Mouse (Mus musculus): ENCODE measurements around the gene Trip12. TPM values are rescaled to one million over a fixed set of nuclear protein-coding genes. Genes with fewer than 3 reads are reported as not detected.

Gene Trip12
- polyA plus RNA-seq, 1 experiment from 2014 or later: 68.5 TPM

DNA sequence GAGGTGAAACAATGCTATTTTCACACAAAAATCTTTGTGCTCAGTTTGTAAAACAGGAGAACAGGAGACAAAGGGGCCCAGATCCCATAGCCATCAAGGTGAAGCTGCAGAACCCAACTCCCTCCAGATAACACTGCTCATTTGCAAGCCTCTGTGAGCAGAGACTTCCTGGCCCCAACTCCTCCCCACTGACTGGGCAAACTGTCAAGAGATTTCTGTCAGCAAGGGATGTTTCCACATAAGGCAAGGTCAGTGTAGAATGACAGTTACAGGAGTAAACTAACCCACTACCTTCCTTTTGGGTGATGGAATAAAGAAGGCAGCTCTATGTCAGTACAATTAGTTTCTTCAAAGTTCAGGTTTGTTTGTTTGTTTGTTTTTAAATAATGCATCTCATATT, 117.5 kb downstream of the Trip12 start:
- Histone ChIP-seq H3K27me3 (ENCODE audit: insufficient read depth, poor library complexity, severe bottlenecking) (no peaks in the 10 kb centered on the region), H3K4me3 (no peak overlapping the region), H3K4me1 (0 out of 2 replicates have a peak, but pooled peaks cover 8% of the 10 kb centered on the region), H3K27ac (no peak overlapping the region), H3K9me3 (no peaks in the 10 kb centered on the region), H3K36me3 (peaks cover 57% of the 10 kb centered on the region)
- DNase-seq (ENCODE audit: low spot score): no peak

DNA sequence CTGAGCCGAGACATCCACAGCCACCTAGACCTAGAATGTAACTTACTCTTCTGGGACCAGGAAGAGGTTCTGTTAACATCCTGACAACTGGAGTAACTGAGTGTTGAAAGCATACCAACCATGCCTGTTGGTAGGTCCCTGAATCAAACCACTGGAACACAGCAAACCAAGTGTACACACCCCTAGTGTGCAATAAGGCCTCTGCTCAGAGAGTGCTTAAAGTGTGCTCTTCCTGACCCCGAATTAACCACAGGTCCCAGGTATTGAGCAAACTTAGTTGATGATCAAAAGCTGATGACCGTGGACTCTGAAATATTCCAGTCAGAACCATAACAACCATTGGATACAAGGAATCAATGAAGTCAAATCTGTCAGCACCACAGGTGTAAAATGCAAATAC, 117.9 kb downstream of the Trip12 start:
- Histone ChIP-seq H3K27me3 (ENCODE audit: insufficient read depth, poor library complexity, severe bottlenecking) (no peaks in the 10 kb centered on the region), H3K27ac (no peak overlapping the region), H3K36me3 (peaks cover 52% of the 10 kb centered on the region), H3K4me3 (no peak overlapping the region), H3K4me1 (0 out of 2 replicates have a peak, but pooled peaks cover 8% of the 10 kb centered on the region), H3K9me3 (no peaks in the 10 kb centered on the region)
- no peak for DNase-seq (ENCODE audit: low spot score)
- WGBS: 93% methylated on average over 3 of the region's 3 CpGs

GRCm38 (mm10) chr1:84721942-84722341, 118.4 kb downstream of the Trip12 start:
- Histone ChIP-seq H3K4me3 (no peak overlapping the region), H3K27me3 (ENCODE audit: insufficient read depth, poor library complexity, severe bottlenecking) (no peaks in the 10 kb centered on the region), H3K36me3 (peaks cover 48% of the 10 kb centered on the region), H3K9me3 (no peaks in the 10 kb centered on the region), H3K4me1 (0 out of 2 replicates have a peak, but pooled peaks cover 8% of the 10 kb centered on the region), H3K27ac (no peak overlapping the region)
- whole genome bisulfite sequencing: 81% methylated on average over 3 of the region's 3 CpGs
- DNase-seq (ENCODE audit: low spot score): no peak

DNA sequence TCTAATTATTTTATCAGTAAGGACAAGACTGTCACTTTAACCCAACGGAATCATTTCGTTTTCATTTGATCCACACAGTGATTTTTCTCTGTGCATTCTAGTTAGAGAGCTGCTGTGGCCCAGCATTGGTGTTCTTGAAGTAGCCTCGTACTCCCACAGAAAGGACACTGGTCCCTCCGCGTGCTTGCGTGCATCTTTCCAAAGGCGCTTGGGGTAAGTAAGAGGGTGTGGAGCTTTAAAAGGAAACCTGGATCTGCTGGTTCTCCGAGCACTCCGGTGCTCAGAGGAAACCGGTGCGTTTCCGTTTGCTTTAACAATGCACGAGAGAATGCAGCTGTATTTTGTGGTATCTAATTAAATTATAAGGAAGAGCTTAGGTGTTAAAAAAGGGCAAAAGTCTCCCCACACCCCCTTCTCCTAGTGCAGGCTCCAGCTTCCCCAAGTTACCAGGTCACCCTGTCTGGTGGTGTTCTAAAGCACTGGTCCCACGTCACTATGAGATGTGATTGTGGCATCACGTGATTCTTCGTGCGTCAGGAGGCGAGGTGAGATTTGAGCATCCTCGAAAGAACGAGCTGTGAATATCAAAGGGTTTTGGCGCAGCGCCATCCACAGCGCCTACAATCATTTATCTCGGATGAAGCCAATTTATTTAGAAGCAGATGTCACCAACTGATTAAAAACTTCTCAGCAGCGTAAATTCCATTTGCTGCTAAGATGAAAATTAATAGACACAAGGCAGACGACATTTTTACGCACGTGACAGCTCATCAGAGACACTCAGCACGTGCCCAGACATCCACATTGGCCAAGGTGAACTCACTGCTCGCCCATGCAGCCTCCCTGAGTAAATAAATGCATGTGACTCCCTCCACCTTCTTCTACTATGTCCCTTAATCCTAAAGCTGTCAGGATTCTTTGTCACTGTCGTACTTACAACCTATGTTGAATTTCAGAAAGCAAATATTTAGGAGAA, 130.2 kb downstream of the Trip12 start:
- H3K4me3 ChIP-seq: peak overlapping the region; percentile 38
- H3K36me3 ChIP-seq: no peaks in the 10 kb centered on the region
- H3K27me3 ChIP-seq (ENCODE audit: insufficient read depth, poor library complexity, severe bottlenecking): peaks cover 10% of the 10 kb centered on the region; the same call in 1 of the 2 replicates
- H3K9me3 ChIP-seq: no peaks in the 10 kb centered on the region
- no peak overlapping the region for H3K27ac ChIP-seq
- no peak for DNase-seq (ENCODE audit: low spot score)
- 24% methylated on average over 31 of the region's 31 CpGs for WGBS
- H3K4me1 ChIP-seq: no peaks in the 10 kb centered on the region

DNA sequence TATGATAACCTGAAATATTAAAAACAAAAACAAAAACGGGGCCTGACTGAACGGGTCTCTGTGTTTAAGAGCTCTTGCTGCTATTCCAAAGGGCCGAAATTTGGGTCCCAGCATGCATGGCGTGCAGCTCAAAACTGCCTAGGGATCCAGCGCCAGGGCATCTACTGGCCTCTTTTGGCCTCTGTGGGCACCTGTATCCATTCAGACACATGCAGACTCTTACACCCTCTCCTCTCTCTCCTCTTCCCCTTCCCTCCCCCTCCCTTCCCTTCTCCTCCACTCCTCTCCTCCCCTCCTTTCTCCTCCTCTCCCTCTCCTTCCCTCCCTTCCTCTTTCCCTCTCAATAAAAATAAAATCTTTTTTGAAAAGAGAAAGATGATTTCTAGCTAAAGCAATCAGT, 130.9 kb downstream of the Trip12 start:
- H3K27ac ChIP-seq: no peak overlapping the region
- no peaks in the 10 kb centered on the region for H3K9me3 ChIP-seq
- no peak for DNase-seq (ENCODE audit: low spot score)
- H3K27me3 ChIP-seq (ENCODE audit: insufficient read depth, poor library complexity, severe bottlenecking): peaks cover 10% of the 10 kb centered on the region; the same call in 1 of the 2 replicates
- WGBS: 37% methylated on average over 5 of the region's 5 CpGs
- H3K4me1 ChIP-seq: no peaks in the 10 kb centered on the region
- no peak overlapping the region for H3K4me3 ChIP-seq
- H3K36me3 ChIP-seq: no peaks in the 10 kb centered on the region

- H3K27ac ChIP-seq: no peak overlapping the region
- H3K4me3 ChIP-seq: no peak overlapping the region
- peaks cover 10% of the 10 kb centered on the region for H3K4me1 ChIP-seq
- H3K36me3 ChIP-seq: no peaks in the 10 kb centered on the region
- peaks cover 14% of the 10 kb centered on the region for H3K27me3 ChIP-seq (ENCODE audit: insufficient read depth, poor library complexity, severe bottlenecking)
- 93% methylated on average over 6 of the region's 6 CpGs for whole genome bisulfite sequencing
- DNase-seq (ENCODE audit: low spot score): no peak
- no peaks in the 10 kb centered on the region for H3K9me3 ChIP-seq
Observed at GRCm38 (mm10) chr1:84700254-84700653, 140.1 kb downstream of the Trip12 start.

- Histone ChIP-seq H3K36me3 (no peaks in the 10 kb centered on the region), H3K9me3 (no peaks in the 10 kb centered on the region), H3K4me3 (no peak overlapping the region), H3K27ac (no peak overlapping the region), H3K4me1 (peaks cover 14% of the 10 kb centered on the region), H3K27me3 (ENCODE audit: insufficient read depth, poor library complexity, severe bottlenecking) (peaks cover 35% of the 10 kb centered on the region)
- 2% methylated on average over 2 of the region's 2 CpGs for WGBS
- DNase-seq (ENCODE audit: low spot score): no peak
Observed at GRCm38 (mm10) chr1:84697136-84697535, 143.2 kb downstream of the Trip12 start.

DNA sequence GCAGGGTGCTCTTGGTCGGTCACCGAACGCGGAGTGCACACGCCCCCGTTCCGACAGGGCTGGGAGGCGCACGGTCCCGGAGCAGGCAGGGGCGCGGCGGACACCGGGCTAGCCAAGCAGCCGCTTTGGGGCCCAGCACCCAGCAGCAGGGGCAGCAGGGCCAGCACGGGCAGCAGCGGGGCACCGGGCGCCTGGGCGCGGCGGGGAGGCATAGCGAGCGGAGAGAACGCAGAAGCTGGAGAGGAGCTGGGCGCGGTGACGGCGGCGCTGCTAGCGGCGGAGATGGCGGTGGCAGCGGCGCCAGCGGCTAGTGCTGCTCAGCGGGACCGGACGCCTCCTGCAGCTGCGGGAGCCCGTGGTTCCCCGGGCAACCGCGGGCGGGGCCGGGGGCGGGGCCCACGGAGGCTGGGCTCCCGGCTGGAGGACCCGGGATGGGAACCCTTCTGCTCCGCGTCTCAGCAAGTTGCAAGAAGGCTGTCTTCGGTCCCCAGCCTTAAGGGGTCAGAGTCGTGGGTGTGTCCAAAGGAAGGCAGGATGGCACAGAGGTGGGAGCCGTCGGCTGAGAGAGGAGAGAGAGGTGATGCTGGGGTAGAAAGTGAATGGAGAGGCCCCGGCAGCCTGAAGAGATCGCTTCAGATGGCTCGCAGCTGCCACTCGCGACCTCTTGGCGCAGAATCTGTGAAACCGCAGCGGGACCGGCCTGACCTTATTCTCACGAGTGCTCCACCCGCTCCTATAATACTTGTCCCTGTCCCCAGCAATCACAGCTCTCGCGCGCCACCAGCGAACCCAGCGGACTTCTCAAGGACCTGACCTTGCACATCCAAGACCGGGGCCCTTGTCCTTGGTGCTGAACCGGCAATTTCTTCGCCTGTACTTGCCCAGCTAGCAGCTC, 144.6 kb downstream of the Trip12 start, which contains the start of gene Dner:
TSS of gene Dner (minus strand) at position 705 of the 895 bp plus-strand sequence.
- Histone ChIP-seq H3K27me3 (ENCODE audit: insufficient read depth, poor library complexity, severe bottlenecking) (peaks cover 36% of the 10 kb centered on the region), H3K36me3 (no peaks in the 10 kb centered on the region), H3K4me3 (peak within 1 kb of the TSS; percentile 69), H3K27ac (no peak within 1 kb of the TSS), H3K9me3 (no peaks in the 10 kb centered on the region), H3K4me1 (peaks cover 14% of the 10 kb centered on the region)
- DNase-seq (ENCODE audit: low spot score): peak; percentile 95
- WGBS: under 1% methylated on average over 75 of the region's 75 CpGs

DNA sequence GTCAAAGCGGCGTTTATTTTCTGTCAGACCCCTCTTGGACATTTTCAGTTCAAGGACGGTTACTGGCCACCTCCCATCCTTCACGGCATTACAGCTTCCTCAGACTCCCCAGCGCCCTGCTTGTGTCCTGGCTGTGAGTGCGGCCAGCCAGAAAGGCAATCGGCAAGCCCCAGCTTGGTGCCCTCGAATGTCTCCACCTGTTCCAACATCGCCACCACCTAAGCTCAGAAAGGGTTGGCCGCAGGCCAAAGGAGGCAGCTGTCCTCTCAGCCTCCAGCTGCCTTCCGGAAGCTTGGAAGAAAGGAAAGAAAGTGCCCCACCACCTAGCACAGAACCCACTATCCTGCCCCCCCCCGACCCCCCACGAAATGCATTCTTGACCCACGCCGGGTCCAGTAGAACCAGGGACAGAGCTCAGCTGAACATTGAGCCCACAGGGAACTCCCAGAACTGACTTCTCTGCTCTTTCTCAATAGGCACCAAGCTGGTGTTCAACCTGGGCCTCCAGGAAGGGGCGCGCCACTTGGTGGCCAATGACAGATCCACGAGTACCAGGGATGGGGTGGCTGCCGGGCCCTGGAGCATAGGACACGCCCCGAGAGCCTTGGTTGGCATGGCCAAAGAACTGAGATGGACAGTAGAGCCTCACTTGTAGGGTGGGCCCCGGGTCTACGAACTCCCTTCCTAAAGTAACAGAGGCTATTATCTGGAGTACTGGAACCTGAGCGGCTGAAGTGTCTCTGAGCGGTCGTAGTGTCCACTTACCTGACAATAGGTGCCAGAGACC, 145.4 kb downstream of the Trip12 start:
- WGBS: 16% methylated on average over 26 of the region's 26 CpGs
- H3K36me3 ChIP-seq: no peaks in the 10 kb centered on the region
- DNase-seq (ENCODE audit: low spot score): no peak
- peaks cover 36% of the 10 kb centered on the region for H3K27me3 ChIP-seq (ENCODE audit: insufficient read depth, poor library complexity, severe bottlenecking)
- no peaks in the 10 kb centered on the region for H3K9me3 ChIP-seq
- H3K27ac ChIP-seq: no peak overlapping the region
- H3K4me3 ChIP-seq: peak overlapping the region; percentile 69
- peaks cover 14% of the 10 kb centered on the region for H3K4me1 ChIP-seq

GRCm38 (mm10) chr1:84677910-84678309, 162.4 kb downstream of the Trip12 start:
- no peak for DNase-seq (ENCODE audit: low spot score)
- 68% methylated on average over 4 of the region's 4 CpGs for WGBS
- no peaks in the 10 kb centered on the region for H3K4me1 ChIP-seq
- no peak overlapping the region for H3K27ac ChIP-seq
- H3K9me3 ChIP-seq: no peaks in the 10 kb centered on the region
- no peaks in the 10 kb centered on the region for H3K36me3 ChIP-seq
- H3K27me3 ChIP-seq (ENCODE audit: insufficient read depth, poor library complexity, severe bottlenecking): no peaks in the 10 kb centered on the region
- H3K4me3 ChIP-seq: no peak overlapping the region
